Mouse (Mus musculus): ENCODE results near the gene Defb20. TPM values are rescaled to one million over a fixed set of nuclear protein-coding genes. Genes with fewer than 3 reads are reported as not detected.

The Defb20 gene
- polyA plus RNA-seq, 1 experiment, result not detected

DNA sequence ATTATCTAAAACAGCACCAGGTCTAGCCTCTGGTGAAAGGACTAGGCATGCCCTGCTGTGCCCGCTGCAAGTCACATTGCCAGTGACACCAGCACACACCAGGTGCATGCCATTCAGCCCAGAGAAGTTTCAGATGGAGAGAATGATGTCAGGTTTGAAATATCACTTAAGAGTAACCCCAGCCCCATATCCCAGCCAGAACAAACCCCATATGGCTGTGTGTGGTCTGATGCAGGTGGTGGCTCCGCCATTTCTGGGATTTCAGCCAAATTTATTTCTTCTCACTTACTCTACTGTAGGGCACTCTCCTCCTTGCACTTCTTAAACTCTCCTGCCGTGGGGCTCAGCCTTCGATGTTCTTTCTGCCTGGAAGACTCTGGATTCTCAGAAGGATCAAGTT is 39.2 kb downstream of the Defb20 start:
- Histone ChIP-seq H3K9me3 (ENCODE audit: control insufficient read depth, low read length) (no peaks in the 10 kb centered on the region), H3K4me3 (replicated peaks) (no peak overlapping the region), H3K36me3 (ENCODE audit: control insufficient read depth) (no peaks in the 10 kb centered on the region)

DNA sequence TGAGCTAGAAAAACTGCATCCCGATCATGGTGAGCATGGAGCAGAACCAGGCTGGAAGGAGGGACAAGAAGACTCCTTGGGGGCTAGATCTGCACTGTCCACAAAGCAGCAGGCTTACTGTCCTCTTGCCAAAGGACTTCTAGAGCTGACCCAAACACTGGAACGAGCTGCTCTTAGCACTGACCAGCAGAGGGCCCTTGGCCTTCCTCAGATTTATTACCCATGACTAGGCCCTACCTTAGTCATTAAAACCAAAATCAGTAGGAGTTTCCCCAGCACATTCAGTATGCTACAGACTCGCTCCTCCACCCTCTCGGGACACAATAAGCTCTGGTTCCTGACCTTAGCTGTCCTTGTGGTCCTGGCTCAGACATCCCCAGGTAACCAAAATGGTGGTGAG is 41.1 kb downstream of the Defb20 start, which contains the start of gene Defb28:
Defb28 (plus strand) TSS at position 275 of the 400 bp plus-strand sequence.
- TF ChIP-seq GATA1 (IDR thresholded peaks at IDR 0.05; ENCODE audit: low read length) (no peak), TAL1 (IDR thresholded peaks at IDR 0.05; ENCODE audit: low read length) (no peak)
- Histone ChIP-seq H3K9me3 (ENCODE audit: control insufficient read depth, low read length) (no peaks in the 10 kb centered on the region; the same call in 1 of the 2 replicates), H3K36me3 (ENCODE audit: control insufficient read depth) (no peaks in the 10 kb centered on the region), H3K4me1 (ENCODE audit: control insufficient read depth) (no peaks in the 10 kb centered on the region), H3K27me3 (ENCODE audit: control insufficient read depth) (no peaks in the 10 kb centered on the region), H3K4me3 (replicated peaks) (no peak within 1 kb of the TSS)

More for the DNA sequence above, 39.2 kb downstream of the Defb20 start:
- H3K4me1 ChIP-seq (ENCODE audit: control insufficient read depth), result no peaks in the 10 kb centered on the region
- no peaks in the 10 kb centered on the region for H3K27me3 ChIP-seq (ENCODE audit: control insufficient read depth)
- TF ChIP-seq TAL1 (IDR thresholded peaks at IDR 0.05; ENCODE audit: low read length) (no peak), GATA1 (IDR thresholded peaks at IDR 0.05; ENCODE audit: low read length) (no peak)

Other genes with a start within 250 kb of the Defb20 start
- gene Tbc1d20, start 183.2 kb upstream of the Defb20 start, polyA plus RNA-seq (2012), result 0.32 and 0.90 TPM in 2 replicates
- 16.2 and 20.4 TPM in 2 replicates for gene Rbck1, start 144.4 kb upstream of the Defb20 start, polyA plus RNA-seq (2012)
- gene Trib3, start 133.0 kb upstream of the Defb20 start, polyA plus RNA-seq (2012), result 1.3 TPM in 2 replicates
- gene Nrsn2, start 100.4 kb upstream of the Defb20 start, polyA plus RNA-seq (2012), result not detected in 2 replicates
- 1.4 and 2.3 TPM in 2 replicates for gene Sox12, start 79.0 kb upstream of the Defb20 start, polyA plus RNA-seq (2012)
- 0.90 and 1.0 TPM in 2 replicates for gene Zcchc3, start 62.0 kb upstream of the Defb20 start, polyA plus RNA-seq (2012)
- gene 6820408C15Rik, start 61.5 kb upstream of the Defb20 start, polyA plus RNA-seq (2012), result not detected in 2 replicates
- gene Defb23, start 12.4 kb upstream of the Defb20 start, polyA plus RNA-seq (2012), result not detected in 2 replicates
- not detected in 2 replicates for gene Defb22, start 13.1 kb downstream of the Defb20 start, polyA plus RNA-seq (2012)
- 0.21 TPM in 1 of 2 replicates, not detected in the other for gene Defb26, start 34.6 kb downstream of the Defb20 start, polyA plus RNA-seq (2012)
- not detected in 2 replicates for gene Defb28, start 41.2 kb downstream of the Defb20 start, polyA plus RNA-seq (2012)
- gene Defb29, start 63.0 kb downstream of the Defb20 start, polyA plus RNA-seq (2012), result not detected in 2 replicates
- gene Gm17416, start 92.3 kb downstream of the Defb20 start, polyA plus RNA-seq (2012), result not detected in 2 replicates
- gene Defb21, start 95.7 kb downstream of the Defb20 start, polyA plus RNA-seq (2012), result not detected in 2 replicates
- not detected in 2 replicates for gene Defb19, start 103.2 kb downstream of the Defb20 start, polyA plus RNA-seq (2012)
- gene Defb45, start 122.3 kb downstream of the Defb20 start, polyA plus RNA-seq (2012), result not detected in 2 replicates
- not detected in 2 replicates for gene Defb36, start 127.3 kb downstream of the Defb20 start, polyA plus RNA-seq (2012)
- gene Defb25, start 146.0 kb downstream of the Defb20 start, polyA plus RNA-seq (2012), result not detected in 2 replicates
- gene Rem1, start 149.9 kb downstream of the Defb20 start, polyA plus RNA-seq (2012), result not detected in 2 replicates
- gene H13, start 192.4 kb downstream of the Defb20 start, polyA plus RNA-seq (2012), result 2.1 and 2.4 TPM in 2 replicates
- 0.19 and 0.30 TPM in 2 replicates for gene Mcts2, start 210.0 kb downstream of the Defb20 start, polyA plus RNA-seq (2012)